Mouse (Mus musculus) brain, adult 2 months (tissue): ENCODE measurements around the gene Btc.

ENCODE experiments used
- DNase-seq: peaks from one replicate; pipeline ENCODE4 v3.0.0; 2011; ENCODE audit warnings: low read depth, low spot score

Btc gene

GRCm38 (mm10) chr5:91402339-91403211 is at the start of gene Btc:
Gene Btc, minus strand, starts transcription at chr5:91402994.
- DNase-seq: peak; percentile 55

GRCm38 (mm10) chr5:91444981-91445517 is 42.3 kb upstream of the Btc start:
- peak; percentile 75 for DNase-seq

- DNase-seq: peak; percentile 32
Measured at GRCm38 (mm10) chr5:91436563-91436962, 33.8 kb upstream of the Btc start.

- no peak for DNase-seq
Measured at GRCm38 (mm10) chr5:91434723-91435658, 32.2 kb upstream of the Btc start.

- DNase-seq: no peak
Measured at GRCm38 (mm10) chr5:91428547-91428946, 25.8 kb upstream of the Btc start.

GRCm38 (mm10) chr5:91413814-91414213 is 11.0 kb upstream of the Btc start:
- DNase-seq: peak; percentile 74

GRCm38 (mm10) chr5:91404263-91404662 is 1.5 kb upstream of the Btc start:
- peak; percentile 20 for DNase-seq

GRCm38 (mm10) chr5:91403281-91403680 is 487 bp upstream of the Btc start:
- DNase-seq: no peak

GRCm38 (mm10) chr5:91400493-91401096 is 2.2 kb downstream of the Btc start:
- peak; percentile 24 for DNase-seq

- DNase-seq: peak; percentile 39
Measured at GRCm38 (mm10) chr5:91375467-91375866, 27.3 kb downstream of the Btc start.

GRCm38 (mm10) chr5:91368061-91368565 is 34.7 kb downstream of the Btc start:
- no peak for DNase-seq

- peak; percentile 76 for DNase-seq
Measured at GRCm38 (mm10) chr5:91366925-91367324, 35.9 kb downstream of the Btc start.

- peak; percentile 60 for DNase-seq
Measured at GRCm38 (mm10) chr5:91363274-91363991, 39.4 kb downstream of the Btc start.

GRCm38 (mm10) chr5:91352645-91353044 is 50.1 kb downstream of the Btc start:
- DNase-seq: no peak

- no peak for DNase-seq
Measured at GRCm38 (mm10) chr5:91345681-91346080, 57.1 kb downstream of the Btc start.

- DNase-seq: no peak
Measured at GRCm38 (mm10) chr5:91345064-91345463, 57.7 kb downstream of the Btc start.

GRCm38 (mm10) chr5:91341981-91342760 is 60.6 kb downstream of the Btc start:
- DNase-seq: no peak

- no peak for DNase-seq
Measured at GRCm38 (mm10) chr5:91334227-91334626, 68.6 kb downstream of the Btc start.

- no peak for DNase-seq
Measured at GRCm38 (mm10) chr5:91332079-91332865, 70.5 kb downstream of the Btc start.
